Mouse (Mus musculus): Measurements from ENCODE around the gene Uqcc1. TPM values are rescaled to one million over a fixed set of nuclear protein-coding genes. Genes with fewer than 3 reads are reported as not detected.

Uqcc1 gene
- 1.9 and 2.0 TPM in 2 replicates for polyA plus RNA-seq (2012; ENCODE audit: low replicate concordance)

DNA sequence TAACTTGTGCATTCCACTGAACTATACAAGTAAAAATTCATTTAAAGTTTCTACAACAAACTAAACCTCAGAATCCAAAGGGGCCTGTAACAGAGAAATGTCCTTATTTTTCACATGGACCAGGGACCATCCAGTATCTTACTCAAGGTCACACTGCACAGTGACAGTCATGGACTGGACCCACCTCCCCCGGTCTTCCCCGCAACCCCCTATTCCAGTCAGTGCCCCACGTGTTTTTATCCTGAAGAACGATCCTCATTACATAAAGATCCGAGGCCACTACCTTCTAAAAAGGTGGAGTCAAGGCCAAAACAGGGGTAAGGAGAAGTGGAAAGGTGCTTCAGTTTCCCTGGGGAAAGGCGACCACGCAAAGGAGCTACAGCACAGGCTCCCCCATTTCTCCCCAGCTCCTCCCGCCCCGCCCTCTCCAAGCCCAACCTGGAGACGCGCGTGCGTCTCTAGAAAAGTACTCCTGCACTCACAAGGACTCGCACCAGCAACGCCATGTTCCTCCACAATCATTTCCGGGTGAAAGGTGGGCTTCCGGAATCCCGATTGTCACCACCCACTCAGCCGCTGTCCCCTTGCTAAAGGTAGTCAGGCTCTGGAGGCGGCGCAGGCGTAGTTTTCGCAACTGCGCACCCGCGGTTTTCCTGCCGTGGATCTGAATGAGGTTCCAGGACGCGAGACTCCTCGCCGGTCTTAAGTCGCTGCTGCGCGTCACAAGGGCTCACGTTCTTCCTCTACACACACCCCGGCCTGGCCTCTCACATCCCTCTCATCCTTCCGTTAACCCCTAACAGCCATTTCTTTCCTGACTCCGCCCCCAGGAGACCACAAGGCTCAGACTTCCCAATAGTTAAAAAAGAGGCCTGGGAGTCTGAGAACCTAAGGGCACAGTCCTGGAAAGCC is at the start of gene Uqcc1:
Gene Uqcc1, minus strand, starts transcription at position 780 of the 912 bp plus-strand sequence.

DNA sequence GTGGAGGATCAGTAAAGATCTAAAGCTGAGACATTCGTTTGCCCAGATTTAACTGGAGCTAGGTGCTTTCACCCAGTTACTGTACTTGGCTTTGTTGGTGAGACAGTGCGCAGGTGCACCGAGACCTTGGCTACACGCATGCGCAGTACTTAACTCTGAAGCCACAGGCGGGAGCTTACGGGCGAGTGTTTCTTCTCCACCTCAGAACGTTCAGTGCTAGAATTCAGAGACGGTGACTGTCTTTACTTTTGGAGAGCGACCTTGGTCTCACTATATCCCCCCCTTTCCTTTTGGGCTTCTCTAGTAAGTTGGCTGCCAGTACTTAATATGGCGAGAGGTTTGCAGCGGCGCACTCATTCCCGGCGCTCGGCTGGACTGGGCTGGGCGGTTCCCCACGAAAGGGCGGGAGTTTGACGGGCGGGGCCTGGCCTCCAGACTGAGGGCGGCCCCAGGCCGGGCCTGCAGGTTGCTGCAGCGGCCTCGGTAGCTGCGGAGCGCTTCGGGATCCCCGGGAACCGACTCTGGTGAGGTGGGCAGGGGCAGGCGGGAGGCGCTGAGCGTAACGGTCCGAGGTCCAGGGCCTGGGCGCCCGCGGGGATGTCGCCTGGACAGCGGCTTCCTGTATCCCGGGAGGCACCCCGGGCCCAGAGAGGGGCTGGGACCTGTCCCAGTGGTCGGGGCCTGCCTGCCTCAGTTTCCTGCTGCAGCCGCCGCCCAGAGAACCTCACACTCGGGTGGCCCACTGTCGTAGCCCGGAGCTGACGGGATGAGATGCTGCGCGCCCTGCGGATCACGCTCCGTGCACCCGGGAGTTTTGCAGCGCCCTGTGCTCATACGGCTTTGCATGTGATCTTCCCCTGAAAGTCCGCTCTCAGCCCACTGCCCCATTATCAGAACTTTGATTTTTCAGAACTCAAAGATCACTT is 26.3 kb upstream of the Uqcc1 start, which contains the start of gene Cep250:
Gene Cep250, plus strand, starts transcription at position 325 of the 926 bp plus-strand sequence.

GRCm38 (mm10) chr2:155945124-155945523 is 15.0 kb upstream of the Uqcc1 start, which contains the start of gene Gdf5:
Gdf5 (minus strand) TSS chr2:155945367.

GRCm38 (mm10) chr2:155940681-155941080 is 10.6 kb upstream of the Uqcc1 start, which contains the start of gene Gm15557:
Gm15557 (plus strand) TSS chr2:155940728.

GRCm38 (mm10) chr2:155834732-155835131 is 95.4 kb downstream of the Uqcc1 start, which contains the start of gene Fam83c:
Fam83c (minus strand) TSS chr2:155834854.

DNA sequence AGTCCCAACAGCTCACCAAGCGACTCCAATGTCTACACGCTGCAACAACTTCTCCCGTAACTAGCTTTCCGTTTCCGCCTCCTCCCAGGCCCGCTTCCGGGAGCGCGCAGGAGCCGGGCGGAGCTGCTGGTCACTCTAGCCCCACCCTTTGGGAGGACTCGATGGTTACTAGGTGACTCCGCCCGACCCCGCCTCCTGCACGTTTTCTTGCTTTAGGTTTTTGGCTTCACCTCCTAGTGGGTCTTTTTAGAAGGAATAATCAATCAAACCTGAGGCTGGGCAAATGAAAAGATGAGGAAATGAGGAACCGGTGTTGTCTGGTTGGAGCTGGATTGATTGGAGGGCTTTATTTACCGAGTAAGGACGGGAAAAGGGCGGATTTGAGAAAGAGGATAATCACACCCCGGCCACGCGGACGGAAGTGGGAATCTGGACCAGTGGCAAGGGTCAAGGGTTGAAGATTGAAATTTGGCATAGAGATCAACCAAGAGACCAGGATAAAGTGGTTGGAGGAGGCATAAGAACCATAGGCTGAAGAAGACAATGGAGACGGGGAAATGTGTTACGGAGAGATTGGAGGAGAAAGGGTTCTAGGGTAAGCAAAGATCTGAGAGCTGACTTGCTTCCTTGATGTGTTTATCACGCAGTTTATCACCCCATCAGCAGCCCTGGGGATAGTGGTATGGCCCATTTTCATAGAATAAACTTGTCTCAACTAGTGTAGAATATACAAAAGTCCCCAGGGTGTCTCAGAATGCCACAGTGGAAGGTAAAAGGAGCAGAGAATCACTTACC is 103.3 kb downstream of the Uqcc1 start, which contains the start of gene Eif6:
Gene Eif6, minus strand, starts transcription at position 296 of the 795 bp plus-strand sequence.

GRCm38 (mm10) chr2:155819392-155819448 is 110.9 kb downstream of the Uqcc1 start, which contains the start of gene BC029722:
BC029722 (minus strand) TSS chr2:155819426.

Other genes starting within 250 kb of the Uqcc1 start
- gene Trpc4ap, start 237.9 kb downstream of the Uqcc1 start, polyA plus RNA-seq (2012; ENCODE audit: low replicate concordance), result 79.6 and 93.0 TPM in 2 replicates
- gene Edem2, start 200.8 kb downstream of the Uqcc1 start, polyA plus RNA-seq (2012; ENCODE audit: low replicate concordance), result 52.9 and 96.9 TPM in 2 replicates
- not detected in 2 replicates for gene Gm17581, start 194.4 kb downstream of the Uqcc1 start, polyA plus RNA-seq (2012; ENCODE audit: low replicate concordance)
- gene Procr, start 179.2 kb downstream of the Uqcc1 start, polyA plus RNA-seq (2012; ENCODE audit: low replicate concordance), result 0.71 and 3.0 TPM in 2 replicates
- not detected in 2 replicates for gene Mmp24, start 155.0 kb downstream of the Uqcc1 start, polyA plus RNA-seq (2012; ENCODE audit: low replicate concordance)
- gene BC029722, start 110.9 kb downstream of the Uqcc1 start, polyA plus RNA-seq (2012; ENCODE audit: low replicate concordance), result 34.6 and 39.0 TPM in 2 replicates
- gene Eif6, start 103.4 kb downstream of the Uqcc1 start, polyA plus RNA-seq (2012; ENCODE audit: low replicate concordance), result 525 and 574 TPM in 2 replicates
- gene Fam83c, start 95.5 kb downstream of the Uqcc1 start, polyA plus RNA-seq (2012; ENCODE audit: low replicate concordance), result not detected in 2 replicates
- 0.25 TPM in 1 of 2 replicates, not detected in the other for gene Gm15557, start 10.4 kb upstream of the Uqcc1 start, polyA plus RNA-seq (2012; ENCODE audit: low replicate concordance)
- 0.31 and 0.70 TPM in 2 replicates for gene Gdf5, start 15.1 kb upstream of the Uqcc1 start, polyA plus RNA-seq (2012; ENCODE audit: low replicate concordance)
- 13.3 and 14.7 TPM in 2 replicates for gene Cep250, start 26.1 kb upstream of the Uqcc1 start, polyA plus RNA-seq (2012; ENCODE audit: low replicate concordance)
- 0.34 and 0.60 TPM in 2 replicates for gene 6430550D23Rik, start 77.7 kb upstream of the Uqcc1 start, polyA plus RNA-seq (2012; ENCODE audit: low replicate concordance)
- 23.3 and 34.1 TPM in 2 replicates for gene Ergic3, start 77.7 kb upstream of the Uqcc1 start, polyA plus RNA-seq (2012; ENCODE audit: low replicate concordance)
- 0.24 and 0.41 TPM in 2 replicates for gene Fer1l4, start 122.6 kb upstream of the Uqcc1 start, polyA plus RNA-seq (2012; ENCODE audit: low replicate concordance)
- gene Spag4, start 134.9 kb upstream of the Uqcc1 start, polyA plus RNA-seq (2012; ENCODE audit: low replicate concordance), result 3.1 and 3.3 TPM in 2 replicates
- 16.5 and 29.2 TPM in 2 replicates for gene Cpne1, start 181.7 kb upstream of the Uqcc1 start, polyA plus RNA-seq (2012; ENCODE audit: low replicate concordance)
- gene Rbm12, start 181.7 kb upstream of the Uqcc1 start, polyA plus RNA-seq (2012; ENCODE audit: low replicate concordance), result 6.2 and 8.1 TPM in 2 replicates
- gene Gm28036, start 196.8 kb upstream of the Uqcc1 start, polyA plus RNA-seq (2012; ENCODE audit: low replicate concordance), result 0.68 TPM in 1 of 2 replicates, not detected in the other
- 105 and 200 TPM in 2 replicates for gene Romo1, start 213.7 kb upstream of the Uqcc1 start, polyA plus RNA-seq (2012; ENCODE audit: low replicate concordance)
- 36.7 and 38.3 TPM in 2 replicates for gene Nfs1, start 213.9 kb upstream of the Uqcc1 start, polyA plus RNA-seq (2012; ENCODE audit: low replicate concordance)
- gene Rbm39, start 249.9 kb upstream of the Uqcc1 start, polyA plus RNA-seq (2012; ENCODE audit: low replicate concordance), result 221 and 282 TPM in 2 replicates

Data from leukemia stem cell, adult 10-12 weeks (primary cell).